Mouse (Mus musculus) NIH3T3 (cell line): Measurements from ENCODE around the gene Hdac9.
A peak's percentile ranks its signal among the peaks of the same experiment; 100 is the strongest.

Experiments
- DNase-seq: peaks from one replicate; pipeline ENCODE4 v3.0.0-alpha.2; 2012; ENCODE audit warnings: low read depth

Hdac9 gene

GRCm38 (mm10) chr12:34697981-34698380 lies 218.9 kb downstream of the Hdac9 start:
- DNase-seq: no peak

GRCm38 (mm10) chr12:34696736-34697135 lies 220.2 kb downstream of the Hdac9 start:
- no peak for DNase-seq

GRCm38 (mm10) chr12:34688941-34689340 lies 228.0 kb downstream of the Hdac9 start:
- no peak for DNase-seq

- DNase-seq: peak; percentile 6
Measured at GRCm38 (mm10) chr12:34683375-34683774, 233.5 kb downstream of the Hdac9 start.

- no peak for DNase-seq
Measured at GRCm38 (mm10) chr12:34682657-34683056, 234.2 kb downstream of the Hdac9 start.

- DNase-seq: no peak
Measured at GRCm38 (mm10) chr12:34680576-34680975, 236.3 kb downstream of the Hdac9 start.

GRCm38 (mm10) chr12:34677110-34677509 lies 239.8 kb downstream of the Hdac9 start:
- DNase-seq: no peak

- no peak for DNase-seq
Measured at GRCm38 (mm10) chr12:34674235-34674634, 242.7 kb downstream of the Hdac9 start.

- no peak for DNase-seq
Measured at GRCm38 (mm10) chr12:34673539-34673938, 243.4 kb downstream of the Hdac9 start.

- DNase-seq: peak; percentile 87
Measured at GRCm38 (mm10) chr12:34664758-34665157, 252.1 kb downstream of the Hdac9 start.

GRCm38 (mm10) chr12:34661378-34661777 lies 255.5 kb downstream of the Hdac9 start:
- peak; percentile 17 for DNase-seq

- DNase-seq: no peak
Measured at GRCm38 (mm10) chr12:34660027-34660426, 256.9 kb downstream of the Hdac9 start.

GRCm38 (mm10) chr12:34658568-34658967 lies 258.3 kb downstream of the Hdac9 start:
- no peak for DNase-seq

GRCm38 (mm10) chr12:34658119-34658518 lies 258.8 kb downstream of the Hdac9 start:
- DNase-seq: peak; percentile 78

- DNase-seq: peak; percentile 60
Measured at GRCm38 (mm10) chr12:34653615-34654014, 263.3 kb downstream of the Hdac9 start.

- DNase-seq: peak; percentile 11
Measured at GRCm38 (mm10) chr12:34648753-34649152, 268.1 kb downstream of the Hdac9 start.

GRCm38 (mm10) chr12:34641705-34642259 lies 275.1 kb downstream of the Hdac9 start:
- no peak for DNase-seq

- peak; percentile 39 for DNase-seq
Measured at GRCm38 (mm10) chr12:34637238-34638124, 279.4 kb downstream of the Hdac9 start.

GRCm38 (mm10) chr12:34619101-34619500 lies 297.8 kb downstream of the Hdac9 start:
- DNase-seq: no peak

- DNase-seq: no peak
Measured at GRCm38 (mm10) chr12:34618321-34618720, 298.6 kb downstream of the Hdac9 start.

GRCm38 (mm10) chr12:34617836-34618235 lies 299.1 kb downstream of the Hdac9 start:
- DNase-seq: no peak

GRCm38 (mm10) chr12:34614796-34615195 lies 302.1 kb downstream of the Hdac9 start:
- no peak for DNase-seq

- no peak for DNase-seq
Measured at GRCm38 (mm10) chr12:34612511-34612910, 304.4 kb downstream of the Hdac9 start.
